Comparison of ENCODE assay signal across 14 mouse cellular contexts in genomic region chr3:28599476-28599875, GRCm38 (mm10).
"Had no signal": no experiment of that assay in that cellular context is flagged by ENCODE, and none has a peak within 500 bp of the region (broad histone marks: within the 10 kb centered on the region; RNA-seq: fewer than 3 reads in every experiment).

No protein-coding gene starts in this region.

- DNase-seq: kidney, postnatal 14 days; left cerebral cortex, postnatal 4 days; lung, adult 18-20 months; lung, postnatal 4 days; right cerebral cortex, adult 18-20 months; right cerebral cortex, postnatal 25 days; thymus, postnatal 36 days had no signal

- H3K9me3 ChIP-seq: kidney, embryonic 15.5 days; limb, embryonic 13.5 days; midbrain, embryonic 10.5 days; neural tube, embryonic 15.5 days had no signal

- H3K27me3 ChIP-seq: kidney, embryonic 15.5 days; limb, embryonic 13.5 days; neural tube, embryonic 15.5 days had no signal

- H3K27ac ChIP-seq: kidney, embryonic 15.5 days; limb, embryonic 13.5 days; liver, embryonic 14.5 days; midbrain, embryonic 10.5 days; neural tube, embryonic 15.5 days had no signal

- H3K4me2 ChIP-seq: kidney, embryonic 15.5 days; limb, embryonic 13.5 days; neural tube, embryonic 15.5 days had no signal

- H3K36me3 ChIP-seq: kidney, embryonic 15.5 days; limb, embryonic 13.5 days had no signal

- ATAC-seq: lung, postnatal 0 days had no signal

- H3K4me1 ChIP-seq: kidney, embryonic 15.5 days; limb, embryonic 13.5 days; midbrain, embryonic 10.5 days; neural tube, embryonic 15.5 days had no signal

- H3K4me3 ChIP-seq: kidney, embryonic 15.5 days; limb, embryonic 13.5 days; midbrain, embryonic 10.5 days; myocyte; neural tube, embryonic 15.5 days had no signal

- H3K9ac ChIP-seq: kidney, embryonic 15.5 days; limb, embryonic 13.5 days; liver, embryonic 14.5 days; neural tube, embryonic 15.5 days had no signal
